Mouse (Mus musculus) kidney, postnatal 14 days (tissue): ENCODE data around the gene Cdip1.

Source experiments
- DNase-seq: peaks from one replicate; pipeline ENCODE4 v3.0.0; 2022; ENCODE audit warnings: mixed read lengths

The Cdip1 gene

GRCm38 (mm10) chr16:4713861-4714710, 76.0 kb downstream of the Cdip1 start:
- no peak for DNase-seq

GRCm38 (mm10) chr16:4711173-4711572, 78.9 kb downstream of the Cdip1 start:
- DNase-seq = no peak

- no peak for DNase-seq
Observed at GRCm38 (mm10) chr16:4705541-4705940, 84.6 kb downstream of the Cdip1 start.

DNA sequence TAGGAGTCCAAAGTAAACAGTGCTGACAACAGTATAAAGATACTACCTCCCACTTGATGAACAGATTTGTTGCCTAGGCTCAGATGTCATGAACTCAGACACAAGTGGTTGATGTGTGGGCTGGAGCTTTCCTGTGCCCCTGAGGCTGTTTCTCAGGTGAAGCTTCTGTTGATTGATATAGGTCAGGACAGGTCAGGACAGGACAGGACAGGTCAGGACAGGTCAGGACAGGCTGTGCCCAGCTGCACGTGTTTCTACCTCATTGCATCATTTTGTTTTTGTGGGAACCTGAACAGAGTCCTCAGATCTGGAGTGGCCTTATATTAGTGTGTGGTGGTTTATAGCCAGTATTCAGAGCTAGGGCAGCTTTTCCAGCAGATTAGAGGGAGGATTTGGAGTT, 87.4 kb downstream of the Cdip1 start:
- no peak for DNase-seq

DNA sequence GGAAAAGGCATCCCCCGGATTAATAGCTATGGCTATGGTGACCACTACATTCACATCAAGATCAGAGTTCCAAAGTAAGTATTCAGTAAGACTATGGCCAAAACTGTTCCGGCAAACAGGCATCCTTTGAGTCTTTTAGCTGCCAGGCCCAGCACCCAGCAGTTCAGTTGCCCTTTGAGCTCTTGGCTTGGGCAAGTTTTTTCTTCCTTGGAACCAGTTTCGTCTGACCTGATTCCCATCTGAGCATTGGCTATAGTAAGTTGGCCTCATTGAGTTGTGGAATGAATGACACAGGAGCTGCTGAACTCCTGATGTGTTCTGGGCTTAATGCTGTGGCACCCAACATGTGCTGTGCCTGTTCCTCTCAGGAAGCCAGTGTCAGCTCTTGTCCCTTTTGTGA, 88.9 kb downstream of the Cdip1 start:
- peak; percentile 33 for DNase-seq
